Mouse (Mus musculus) hindbrain, embryonic 12.5 days (tissue): ENCODE measurements around the gene Gm20388. TPM values are rescaled to one million over a fixed set of nuclear protein-coding genes. Genes with fewer than 3 reads are reported as not detected.

ENCODE experiments used
- ATAC-seq: fragments of 200-750 bp; cut with Nextera tagmentation; 2 replicates; pipeline ENCODE4 v1.8.0; 2017; ENCODE audit warnings: moderate TSS enrichment; ENCODE audit not compliant: low FRiP score
- H3K27ac ChIP-seq: fragments of 300-500 bp; sonication (generic); 2 replicates; pipeline ENCODE4 v1.5.1; 2016; ENCODE audit warnings: mild to moderate bottlenecking
- H3K27me3 ChIP-seq: fragments of 300-500 bp; sonication (generic); 2 replicates; pipeline ENCODE4 v1.6.1; 2016; ENCODE audit warnings: mild to moderate bottlenecking
- H3K36me3 ChIP-seq: fragments of 300-500 bp; sonication (generic); 2 replicates; pipeline ENCODE4 v1.6.1; 2016; ENCODE audit warnings: mild to moderate bottlenecking
- H3K4me1 ChIP-seq: fragments of 300-500 bp; sonication (generic); 2 replicates; pipeline ENCODE4 v1.6.1; 2016
- H3K4me2 ChIP-seq: fragments of 300-500 bp; sonication (generic); replicated peaks from 2 replicates; pipeline ENCODE4 v1.6.1; 2016; ENCODE audit warnings: mild to moderate bottlenecking
- H3K4me3 ChIP-seq: fragments of 300-500 bp; sonication (generic); 2 replicates; pipeline ENCODE4 v1.5.1; 2016; ENCODE audit warnings: mild to moderate bottlenecking
- H3K9ac ChIP-seq: fragments of 300-500 bp; sonication (generic); 2 replicates; pipeline ENCODE4 v1.6.1; 2016; ENCODE audit warnings: mild to moderate bottlenecking, moderate library complexity
- H3K9me3 ChIP-seq: fragments of 300-500 bp; sonication (generic); replicated peaks from 2 replicates; pipeline ENCODE4 v1.6.1; 2016; ENCODE audit warnings: mild to moderate bottlenecking
- WGBS: fragments of 180-500 bp; shearing (Covaris S2); methylation state at CpG from one replicate; pipeline ENCODE4 v1.1.7; 2016; 5-methylcytosine and 5-hydroxymethylcytosine counted together
- polyA plus RNA-seq: library from polyadenylated mRNA; unstranded; fragments of >200 nt; fragmentation: Nextera tagmentation; extraction: Ambion mirVana; gene quantifications from 2 replicates; pipeline ENCODE4 v1.2.1, GENCODE M21; 2016

Gene Gm20388
- polyA plus RNA-seq, 1 experiment from 2014 or later, result not detected

- Histone ChIP-seq H3K27ac (no peak overlapping the region), H3K9me3 (no peaks in the 10 kb centered on the region), H3K27me3 (peaks cover 15% of the 10 kb centered on the region; the same call in 1 of the 2 replicates), H3K9ac (no peak overlapping the region), H3K4me2 (no peak overlapping the region), H3K4me3 (no peak overlapping the region), H3K36me3 (no peaks in the 10 kb centered on the region), H3K4me1 (peaks cover 24% of the 10 kb centered on the region)
- 90% methylated on average over 6 of the region's 6 CpGs for WGBS
- no peak for ATAC-seq
Observed at GRCm38 (mm10) chr8:123726759-123727158, 3816.1 kb downstream of the Gm20388 start.

GRCm38 (mm10) chr8:123729055-123729785 is 3818.6 kb downstream of the Gm20388 start:
- Histone ChIP-seq H3K27ac (peak overlapping the region; percentile 81), H3K27me3 (peaks cover 11% of the 10 kb centered on the region; the same call in 1 of the 2 replicates), H3K4me1 (peaks cover 24% of the 10 kb centered on the region), H3K9me3 (no peaks in the 10 kb centered on the region), H3K9ac (peak overlapping the region; percentile 27; the same call in 1 of the 2 replicates), H3K36me3 (no peaks in the 10 kb centered on the region), H3K4me2 (peak overlapping the region; percentile 36), H3K4me3 (no peak overlapping the region)
- WGBS, result 13% methylated on average over 20 of the region's 20 CpGs
- ATAC-seq, result peak; percentile 84

GRCm38 (mm10) chr8:123729786-123730411 is 3819.3 kb downstream of the Gm20388 start:
- Histone ChIP-seq H3K9ac (peak overlapping the region; percentile 27; the same call in 1 of the 2 replicates), H3K4me1 (peaks cover 24% of the 10 kb centered on the region), H3K27ac (peak overlapping the region; percentile 81), H3K36me3 (no peaks in the 10 kb centered on the region), H3K4me3 (no peak overlapping the region), H3K4me2 (peak overlapping the region; percentile 36), H3K9me3 (no peaks in the 10 kb centered on the region), H3K27me3 (peaks cover 11% of the 10 kb centered on the region; the same call in 1 of the 2 replicates)
- 0 out of 2 replicates have a peak, but pooled peaks have one; percentile 43 for ATAC-seq
- 55% methylated on average over 13 of the region's 13 CpGs for WGBS

- WGBS, result 36% methylated on average over 4 of the region's 4 CpGs
Observed at GRCm38 (mm10) chr8:123732332-123732731, 3821.7 kb downstream of the Gm20388 start.

GRCm38 (mm10) chr8:123734486-123734885 is 3823.8 kb downstream of the Gm20388 start:
- H3K27ac ChIP-seq, result no peak overlapping the region
- H3K36me3 ChIP-seq, result no peaks in the 10 kb centered on the region
- H3K4me2 ChIP-seq, result no peak overlapping the region
- H3K9ac ChIP-seq, result no peak overlapping the region
- peaks cover 8% of the 10 kb centered on the region for H3K4me1 ChIP-seq
- peaks cover 9% of the 10 kb centered on the region; the same call in 1 of the 2 replicates for H3K27me3 ChIP-seq
- WGBS, result 83% methylated on average over 8 of the region's 8 CpGs
- ATAC-seq, result no peak
- no peak overlapping the region for H3K4me3 ChIP-seq
- no peaks in the 10 kb centered on the region for H3K9me3 ChIP-seq

More at GRCm38 (mm10) chr8:123732332-123732731, 3821.7 kb downstream of the Gm20388 start:
- no peak for ATAC-seq
- Histone ChIP-seq H3K27me3 (peaks cover 11% of the 10 kb centered on the region; the same call in 1 of the 2 replicates), H3K27ac (no peak overlapping the region), H3K4me3 (no peak overlapping the region), H3K36me3 (no peaks in the 10 kb centered on the region), H3K4me2 (no peak overlapping the region), H3K9ac (no peak overlapping the region), H3K4me1 (peaks cover 22% of the 10 kb centered on the region), H3K9me3 (no peaks in the 10 kb centered on the region)

- H3K36me3 ChIP-seq, result no peaks in the 10 kb centered on the region
- H3K4me3 ChIP-seq, result no peak overlapping the region
- H3K9me3 ChIP-seq, result no peaks in the 10 kb centered on the region
- peaks cover 11% of the 10 kb centered on the region for H3K4me1 ChIP-seq
- WGBS, result 73% methylated on average over 9 of the region's 9 CpGs
- no peak for ATAC-seq
- no peak overlapping the region for H3K27ac ChIP-seq
- no peaks in the 10 kb centered on the region for H3K27me3 ChIP-seq
- H3K9ac ChIP-seq, result no peak overlapping the region
- H3K4me2 ChIP-seq, result no peak overlapping the region
Observed at GRCm38 (mm10) chr8:123736974-123737373, 3826.3 kb downstream of the Gm20388 start.

- 73% methylated on average over 4 of the region's 4 CpGs for WGBS
- Histone ChIP-seq H3K36me3 (no peaks in the 10 kb centered on the region), H3K27ac (no peak overlapping the region)
Observed at GRCm38 (mm10) chr8:123740263-123740662, 3829.6 kb downstream of the Gm20388 start.

GRCm38 (mm10) chr8:123741232-123741631 is 3830.6 kb downstream of the Gm20388 start:
- Histone ChIP-seq H3K27me3 (no peaks in the 10 kb centered on the region), H3K9me3 (no peaks in the 10 kb centered on the region), H3K36me3 (no peaks in the 10 kb centered on the region), H3K4me1 (peaks cover 11% of the 10 kb centered on the region), H3K27ac (peak overlapping the region; percentile 24; the same call in 1 of the 2 replicates), H3K4me3 (no peak overlapping the region), H3K4me2 (no peak overlapping the region), H3K9ac (no peak overlapping the region)
- peak; percentile 35; the same call in 1 of the 2 replicates for ATAC-seq
- 57% methylated on average over 9 of the region's 9 CpGs for WGBS

More at GRCm38 (mm10) chr8:123740263-123740662, 3829.6 kb downstream of the Gm20388 start:
- Histone ChIP-seq H3K27me3 (no peaks in the 10 kb centered on the region), H3K4me3 (no peak overlapping the region), H3K9ac (no peak overlapping the region), H3K4me2 (no peak overlapping the region), H3K9me3 (no peaks in the 10 kb centered on the region), H3K4me1 (peaks cover 11% of the 10 kb centered on the region)
- ATAC-seq, result no peak

GRCm38 (mm10) chr8:123746488-123746887 is 3835.8 kb downstream of the Gm20388 start:
- H3K36me3 ChIP-seq, result no peaks in the 10 kb centered on the region
- no peaks in the 10 kb centered on the region; the same call in 1 of the 2 replicates for H3K27me3 ChIP-seq
- H3K4me3 ChIP-seq, result no peak overlapping the region
- WGBS, result 91% methylated on average over 4 of the region's 4 CpGs
- ATAC-seq, result no peak
- peaks cover 5% of the 10 kb centered on the region for H3K4me1 ChIP-seq
- no peaks in the 10 kb centered on the region for H3K9me3 ChIP-seq
- no peak overlapping the region for H3K4me2 ChIP-seq
- no peak overlapping the region for H3K27ac ChIP-seq
- H3K9ac ChIP-seq, result no peak overlapping the region

- no peak overlapping the region for H3K27ac ChIP-seq
- no peak overlapping the region for H3K4me3 ChIP-seq
- H3K36me3 ChIP-seq, result no peaks in the 10 kb centered on the region
- WGBS, result 50% methylated on average over 5 of the region's 5 CpGs
- no peak overlapping the region for H3K9ac ChIP-seq
- H3K9me3 ChIP-seq, result no peaks in the 10 kb centered on the region
- no peaks in the 10 kb centered on the region; the same call in 1 of the 2 replicates for H3K27me3 ChIP-seq
- peaks cover 5% of the 10 kb centered on the region for H3K4me1 ChIP-seq
- no peak for ATAC-seq
- no peak overlapping the region for H3K4me2 ChIP-seq
Observed at GRCm38 (mm10) chr8:123747772-123748171, 3837.1 kb downstream of the Gm20388 start.

GRCm38 (mm10) chr8:123750171-123750693 is 3839.6 kb downstream of the Gm20388 start:
- H3K36me3 ChIP-seq, result no peaks in the 10 kb centered on the region
- no peaks in the 10 kb centered on the region; the same call in 1 of the 2 replicates for H3K27me3 ChIP-seq
- H3K9ac ChIP-seq, result no peak overlapping the region
- WGBS, result 67% methylated on average over 5 of the region's 5 CpGs
- no peak for ATAC-seq
- H3K4me1 ChIP-seq, result peaks cover 28% of the 10 kb centered on the region
- H3K4me2 ChIP-seq, result no peak overlapping the region
- no peak overlapping the region for H3K4me3 ChIP-seq
- H3K9me3 ChIP-seq, result no peaks in the 10 kb centered on the region
- H3K27ac ChIP-seq, result no peak overlapping the region

GRCm38 (mm10) chr8:123752773-123753468 is 3842.3 kb downstream of the Gm20388 start:
- Histone ChIP-seq H3K36me3 (no peaks in the 10 kb centered on the region), H3K4me1 (peaks cover 25% of the 10 kb centered on the region), H3K9me3 (no peaks in the 10 kb centered on the region), H3K27me3 (no peaks in the 10 kb centered on the region; the same call in 1 of the 2 replicates), H3K4me3 (no peak overlapping the region), H3K27ac (peak overlapping the region; percentile 58), H3K4me2 (no peak overlapping the region), H3K9ac (no peak overlapping the region)
- WGBS, result 45% methylated on average over 13 of the region's 13 CpGs
- ATAC-seq, result peak; percentile 56
